Mouse (Mus musculus) ES-Bruce4 (cell line): ENCODE measurements around the gene Sipa1l1.

Experiments
- CTCF ChIP-seq: IDR thresholded peaks from one replicate; pipeline ENCODE4 v1.8.1; 2011; ENCODE audit warnings: low read depth, low read length
- EP300 ChIP-seq: IDR thresholded peaks from 2 replicates; pipeline ENCODE4 v1.6.1; 2011; ENCODE audit warnings: low read depth, low read length; ENCODE audit not compliant: insufficient read depth
- POLR2A ChIP-seq: IDR thresholded peaks from one replicate; pipeline ENCODE4 v1.8.1; 2011; ENCODE audit warnings: low read length; ENCODE audit not compliant: insufficient read depth

DNA sequence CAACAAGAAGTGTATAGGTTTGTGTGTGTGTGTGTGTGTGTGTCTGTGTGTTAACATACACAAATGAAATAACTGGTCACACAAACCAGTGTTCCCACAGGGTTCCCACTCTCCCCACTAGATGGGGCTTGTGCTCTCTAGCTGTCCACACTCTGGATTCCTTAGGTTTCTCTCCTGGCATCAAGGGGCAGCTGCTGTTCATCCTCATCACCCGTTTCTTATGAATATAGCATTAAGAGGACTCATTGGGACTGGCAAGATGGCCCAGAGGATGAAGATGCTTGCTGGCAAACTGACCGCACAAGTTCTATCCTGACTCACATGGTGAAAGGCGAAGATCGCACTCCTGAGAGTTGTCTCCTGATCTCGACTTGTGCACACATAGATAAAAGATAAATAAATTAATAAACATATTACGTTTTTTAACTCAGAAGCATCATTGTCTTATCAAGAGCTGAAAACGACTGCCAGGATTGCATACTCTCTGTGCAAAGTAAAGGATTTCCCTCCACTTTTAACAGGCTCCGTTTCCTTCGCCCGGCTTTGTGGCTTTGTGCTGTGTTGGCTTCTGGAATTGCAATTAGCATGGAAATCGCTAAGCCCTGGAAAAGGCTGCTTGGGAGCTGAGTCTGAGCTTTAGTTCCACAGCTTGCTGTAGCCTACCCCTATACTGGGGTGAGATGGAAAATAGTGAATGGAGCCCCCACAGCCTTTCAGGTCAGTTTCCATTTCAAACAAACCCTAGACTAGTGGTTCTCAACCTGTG lies 328.9 kb downstream of the Sipa1l1 start:
- TF ChIP-seq POLR2A (no peak), CTCF (peak; percentile 46), EP300 (no peak)
